Mouse (Mus musculus): ENCODE measurements around the gene S1pr3. TPM values are rescaled to one million over a fixed set of nuclear protein-coding genes. Genes with fewer than 3 reads are reported as not detected.

S1pr3 gene
- polyA plus RNA-seq, 1 experiment = 6.2 TPM

- DNase-seq (ENCODE audit: low read depth, low spot score) = no peak
- 14% methylated on average over 20 of the region's 20 CpGs for WGBS
Measured at GRCm38 (mm10) chr13:51400736-51401501, 7.5 kb upstream of the S1pr3 start.

DNA sequence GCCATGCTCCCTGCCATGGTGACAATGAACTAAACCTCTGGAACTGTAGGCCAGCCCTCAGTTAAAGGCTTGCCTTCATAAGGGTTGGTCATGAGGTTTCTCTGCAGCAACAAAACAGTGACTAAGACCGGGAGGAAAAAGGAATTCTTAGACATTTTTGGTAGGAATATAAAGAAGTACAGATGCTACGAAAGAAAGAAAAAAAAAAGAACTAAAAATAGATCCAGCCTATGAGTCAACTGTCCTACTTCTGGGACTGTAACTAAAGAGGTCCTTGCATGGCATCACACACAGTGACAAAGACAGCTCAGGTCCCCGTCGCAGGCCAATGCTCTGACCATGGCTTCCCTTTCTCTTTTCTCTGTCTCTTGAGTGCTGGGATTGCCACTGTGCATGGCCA, 3.9 kb upstream of the S1pr3 start:
- DNase-seq (ENCODE audit: low read depth, low spot score) = no peak
- WGBS = 80% methylated on average over 4 of the region's 4 CpGs

DNA sequence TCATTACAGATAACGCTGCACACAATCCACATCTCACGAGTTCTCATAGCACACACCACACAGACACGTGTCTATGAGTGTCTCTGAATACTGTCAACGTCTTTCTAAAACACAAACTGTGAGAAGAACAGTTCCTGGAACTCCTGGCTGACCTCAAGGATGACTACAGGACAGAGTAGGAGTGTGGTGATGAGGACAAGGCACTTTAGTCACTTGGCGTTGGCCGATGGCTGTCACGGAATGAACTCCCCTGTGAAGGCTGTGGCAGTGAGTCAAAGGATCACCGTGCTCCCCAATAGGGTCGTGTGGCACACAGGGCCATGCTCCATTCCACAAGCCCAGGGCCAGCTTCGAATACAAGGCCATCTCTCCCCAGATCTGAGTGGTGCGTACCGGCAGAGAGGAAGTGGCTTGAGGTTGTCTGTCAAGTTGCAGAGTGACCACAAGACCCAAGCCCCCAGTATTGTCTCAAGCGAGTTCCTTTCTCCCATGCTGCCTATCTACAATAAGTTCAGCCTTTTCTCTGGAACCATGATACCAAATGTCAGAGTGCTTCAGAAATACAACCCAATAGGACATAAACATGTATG, 2.6 kb upstream of the S1pr3 start:
- no peak for DNase-seq (ENCODE audit: low read depth, low spot score)
- WGBS = 86% methylated on average over 13 of the region's 13 CpGs

- 44% methylated on average over 13 of the region's 13 CpGs for WGBS
- DNase-seq (ENCODE audit: low read depth, low spot score) = no peak
Measured at GRCm38 (mm10) chr13:51407541-51408217, 760 bp upstream of the S1pr3 start.

DNA sequence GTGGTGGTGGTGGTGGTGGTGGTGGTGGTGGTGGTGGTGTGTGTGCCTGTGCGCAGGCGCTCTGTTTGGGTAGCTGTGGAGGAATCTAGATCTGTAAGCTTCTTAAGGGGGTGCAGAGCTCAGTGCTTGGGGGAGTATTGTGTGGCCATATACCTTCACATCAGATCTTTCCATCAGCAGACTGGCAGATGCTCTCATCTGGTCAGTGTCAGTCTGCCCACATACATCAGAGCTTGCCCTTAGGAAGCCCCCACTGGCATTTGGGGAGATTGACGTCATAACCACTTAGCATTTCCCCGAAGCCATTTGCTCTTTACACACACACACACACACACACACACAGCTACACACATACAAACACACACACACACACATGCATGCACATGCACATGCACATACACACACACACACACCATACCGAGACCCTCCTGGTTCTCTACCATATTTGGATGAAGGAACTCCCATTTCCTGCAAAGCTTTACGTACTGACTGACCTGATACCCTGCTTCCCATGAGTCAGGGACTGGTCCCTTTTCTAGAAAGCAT, 1.6 kb downstream of the S1pr3 start:
- WGBS = 77% methylated on average over 6 of the region's 6 CpGs
- DNase-seq (ENCODE audit: low read depth, low spot score) = no peak

GRCm38 (mm10) chr13:51411243-51411642, 2.8 kb downstream of the S1pr3 start:
- WGBS = 65% methylated on average over 9 of the region's 9 CpGs
- DNase-seq (ENCODE audit: low read depth, low spot score) = no peak

DNA sequence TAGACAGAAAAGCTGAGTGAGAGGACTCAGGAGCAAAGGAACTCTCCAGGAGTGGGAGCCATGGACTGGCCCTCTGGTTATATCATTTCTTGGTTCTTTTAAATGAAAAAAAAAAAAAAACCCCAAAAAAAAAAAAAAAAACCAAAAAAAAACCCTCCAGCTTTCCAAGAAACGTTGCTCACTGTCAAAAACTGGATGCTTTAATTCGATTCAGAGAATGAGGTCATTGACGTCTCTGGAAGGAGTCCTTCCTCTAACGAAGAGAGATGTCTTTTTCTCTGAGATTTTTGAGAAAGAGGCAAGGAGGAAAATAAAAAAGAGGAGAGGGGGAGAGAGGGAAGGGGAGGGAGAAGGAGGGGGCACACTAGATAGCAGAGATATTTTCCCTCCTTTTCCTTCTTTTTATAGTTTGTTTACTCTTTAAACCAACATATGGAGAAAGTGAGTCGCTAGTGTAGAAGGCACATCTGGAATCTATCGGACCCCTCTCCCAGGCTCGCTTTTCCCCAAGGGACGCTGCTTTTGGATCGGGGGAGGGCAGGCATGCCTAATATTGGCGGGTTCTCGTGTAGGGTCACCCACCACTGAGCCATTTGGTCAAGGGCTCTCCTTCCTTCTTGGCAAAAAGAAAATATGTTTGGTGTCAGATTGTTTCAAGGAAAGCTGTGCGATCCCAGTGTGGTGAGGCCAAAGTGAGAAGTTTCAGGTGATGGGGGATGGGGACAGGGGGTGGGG, 3.4 kb downstream of the S1pr3 start:
- WGBS = 42% methylated on average over 12 of the region's 12 CpGs
- DNase-seq (ENCODE audit: low read depth, low spot score) = no peak

DNA sequence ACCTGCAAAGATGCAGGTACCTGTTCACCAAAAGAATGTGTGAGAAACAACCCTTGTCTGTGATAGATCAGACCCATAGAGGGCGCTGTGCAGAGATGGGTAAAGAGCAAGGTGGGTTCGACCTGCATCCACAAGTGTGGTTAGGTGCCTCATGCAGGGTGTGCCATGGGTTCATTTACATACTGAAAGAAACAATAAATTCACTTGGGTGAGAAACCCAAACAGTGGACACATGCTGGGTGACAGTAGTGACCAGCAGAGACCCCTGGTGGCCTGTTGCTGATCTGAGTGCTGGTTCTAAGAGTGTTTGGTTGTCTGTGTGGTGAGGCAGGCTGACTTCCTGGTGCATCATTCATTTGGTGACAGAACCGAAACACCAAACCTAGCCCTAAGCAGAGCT, 5.0 kb downstream of the S1pr3 start:
- 55% methylated on average over 3 of the region's 3 CpGs for WGBS
- DNase-seq (ENCODE audit: low read depth, low spot score) = no peak

DNA sequence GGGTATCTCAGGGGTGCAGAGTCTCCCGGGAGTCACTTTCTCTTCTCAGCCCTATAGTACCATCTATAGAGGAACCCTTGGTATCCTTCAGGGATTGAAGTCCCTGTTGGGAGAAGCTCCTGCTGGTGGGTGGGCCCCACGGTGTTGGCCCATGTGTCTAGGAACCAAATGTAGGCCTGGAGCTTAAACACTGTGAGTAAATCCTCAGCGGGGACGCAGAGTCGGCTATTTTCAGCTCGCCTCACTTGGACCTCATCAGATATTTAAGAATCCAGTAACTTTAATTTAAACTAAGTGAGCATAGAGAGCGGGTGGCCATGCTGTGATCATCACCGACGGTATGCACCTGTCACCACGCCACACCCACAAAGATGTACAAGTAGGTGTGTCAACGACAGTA, 8.3 kb downstream of the S1pr3 start:
- DNase-seq (ENCODE audit: low read depth, low spot score) = no peak
- 56% methylated on average over 11 of the region's 11 CpGs for WGBS

- DNase-seq (ENCODE audit: low read depth, low spot score) = no peak
- WGBS = 53% methylated on average over 6 of the region's 6 CpGs
Measured at GRCm38 (mm10) chr13:51417796-51418195, 9.4 kb downstream of the S1pr3 start.

DNA sequence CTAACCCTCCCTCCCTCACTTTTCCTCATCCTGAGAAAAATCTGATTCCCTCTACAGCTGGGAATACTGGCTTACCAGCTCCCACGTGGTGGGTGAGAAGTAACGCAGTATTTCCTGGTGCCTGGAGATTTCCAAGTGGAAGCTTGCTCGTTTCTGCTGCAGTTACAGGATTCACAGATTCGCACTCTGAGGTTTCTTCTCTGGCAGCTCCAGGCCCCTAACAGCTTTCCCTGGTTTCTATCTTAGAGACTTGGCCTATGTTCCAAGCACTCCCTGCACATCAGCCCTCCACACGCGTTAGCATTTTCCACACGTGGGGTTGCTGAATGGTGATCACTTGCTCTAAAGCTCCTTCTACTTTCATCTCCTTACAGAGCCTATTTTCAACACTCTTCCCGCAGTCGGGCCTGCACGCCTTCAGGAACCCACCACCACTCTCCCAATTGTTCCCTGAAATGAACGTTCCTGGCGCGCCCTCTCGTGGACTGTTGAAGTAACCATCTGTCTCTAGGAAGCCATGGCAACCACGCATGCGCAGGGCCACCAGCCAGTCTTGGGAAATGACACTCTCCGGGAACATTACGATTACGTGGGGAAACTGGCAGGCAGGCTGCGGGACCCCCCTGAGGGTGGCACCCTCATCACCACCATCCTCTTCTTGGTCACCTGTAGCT, 10.0 kb downstream of the S1pr3 start:
- 10% methylated on average over 20 of the region's 20 CpGs for WGBS

DNA sequence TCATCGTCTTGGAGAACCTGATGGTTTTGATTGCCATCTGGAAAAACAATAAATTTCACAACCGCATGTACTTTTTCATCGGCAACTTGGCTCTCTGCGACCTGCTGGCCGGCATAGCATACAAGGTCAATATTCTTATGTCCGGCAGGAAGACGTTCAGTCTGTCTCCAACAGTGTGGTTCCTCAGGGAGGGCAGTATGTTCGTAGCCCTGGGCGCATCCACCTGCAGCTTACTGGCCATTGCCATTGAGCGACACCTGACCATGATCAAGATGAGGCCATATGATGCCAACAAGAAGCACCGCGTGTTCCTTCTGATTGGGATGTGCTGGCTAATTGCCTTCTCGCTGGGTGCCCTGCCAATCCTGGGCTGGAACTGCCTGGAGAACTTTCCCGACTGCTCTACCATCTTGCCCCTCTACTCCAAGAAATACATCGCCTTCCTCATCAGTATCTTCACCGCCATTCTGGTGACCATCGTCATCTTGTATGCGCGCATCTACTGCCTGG, 10.6 kb downstream of the S1pr3 start:
- 69% methylated on average over 19 of the region's 19 CpGs for WGBS
- no peak for DNase-seq (ENCODE audit: low read depth, low spot score)

More for the DNA sequence above, 10.0 kb downstream of the S1pr3 start:
- peak; percentile 56 for DNase-seq (ENCODE audit: low read depth, low spot score)

GRCm38 (mm10) chr13:51419501-51419900, 11.1 kb downstream of the S1pr3 start:
- WGBS = 80% methylated on average over 15 of the region's 15 CpGs
- DNase-seq (ENCODE audit: low read depth, low spot score) = no peak

DNA sequence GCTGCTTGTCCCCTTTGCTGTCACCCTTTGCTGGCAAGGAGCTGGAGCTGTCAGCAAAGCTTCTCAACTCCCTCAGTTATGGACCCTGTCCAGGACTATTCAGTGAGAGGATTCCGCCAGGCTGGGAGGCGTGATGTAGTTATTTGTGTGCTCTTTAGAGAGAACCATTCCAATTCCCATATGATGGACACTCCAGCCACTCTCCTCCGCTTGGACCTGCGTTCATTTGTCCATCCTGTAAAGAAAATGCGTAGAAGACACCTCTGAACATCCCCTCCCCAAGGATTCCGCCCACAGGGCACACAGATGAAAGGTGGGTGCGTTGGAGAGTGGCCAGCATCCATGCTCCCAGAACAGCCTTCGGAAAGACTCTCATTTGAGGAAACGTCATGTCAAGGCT, 12.4 kb downstream of the S1pr3 start:
- DNase-seq (ENCODE audit: low read depth, low spot score) = no peak
- 82% methylated on average over 9 of the region's 9 CpGs for WGBS

- WGBS = 76% methylated on average over 9 of the region's 9 CpGs
- DNase-seq (ENCODE audit: low read depth, low spot score) = no peak
Measured at GRCm38 (mm10) chr13:51423647-51424046, 15.2 kb downstream of the S1pr3 start.

DNA sequence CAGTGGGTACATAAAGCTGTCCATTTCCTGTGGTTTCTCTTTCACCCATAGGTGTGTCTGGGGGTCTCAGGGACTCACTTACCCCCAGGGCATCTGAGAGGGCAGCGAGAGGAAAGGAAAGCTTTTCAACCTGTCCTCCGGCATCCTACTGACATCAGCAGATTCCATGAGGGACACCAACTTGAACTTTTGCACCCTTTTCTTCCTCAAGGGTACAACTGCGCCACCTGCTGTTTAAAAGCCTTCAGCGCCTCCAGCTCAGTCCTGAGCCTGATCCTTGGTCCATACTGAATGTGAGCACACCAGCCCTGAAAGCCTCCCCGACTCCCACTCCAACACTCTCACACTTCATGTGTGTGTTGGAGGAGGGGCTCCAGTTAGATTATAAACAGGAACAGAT, 16.2 kb downstream of the S1pr3 start:
- WGBS = 11% methylated on average over 5 of the region's 5 CpGs
- peak; percentile 18 for DNase-seq (ENCODE audit: low read depth, low spot score)

DNA sequence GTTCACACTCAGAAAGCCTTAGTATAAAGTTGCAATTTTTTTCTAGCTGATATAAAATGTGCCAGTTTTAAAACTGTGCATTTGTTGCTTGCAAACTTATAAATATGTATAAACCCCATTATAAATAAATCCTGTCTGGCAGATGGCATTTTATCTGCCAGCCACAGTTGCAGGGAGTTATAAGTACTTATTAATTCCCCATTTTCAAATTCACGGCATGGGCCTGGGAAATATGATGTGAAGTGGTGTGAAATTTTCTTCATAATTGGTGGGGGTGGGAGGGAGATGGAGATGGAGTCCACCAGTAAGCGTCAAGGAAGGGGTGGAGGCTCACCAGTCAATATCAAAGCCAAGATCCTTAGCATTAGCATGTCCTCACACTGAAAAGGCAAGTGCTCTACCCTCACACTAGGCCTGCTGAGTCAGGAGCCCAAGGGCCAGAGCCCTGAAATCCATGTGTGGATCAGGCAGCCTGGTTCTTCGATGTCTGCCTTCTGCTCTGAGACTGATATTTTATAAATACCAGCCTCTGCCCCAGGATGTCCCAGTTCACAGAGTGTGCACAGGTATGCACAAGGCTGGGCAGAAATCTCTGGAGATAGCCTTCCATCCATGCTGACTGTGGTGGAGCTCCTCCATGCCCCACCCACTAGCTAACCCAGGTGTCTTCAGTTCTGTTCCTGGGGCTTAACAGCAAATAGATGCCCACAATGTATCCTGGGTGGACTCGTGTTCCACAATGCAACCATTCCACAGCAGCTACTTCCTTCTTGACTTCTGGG, 17.4 kb downstream of the S1pr3 start:
- WGBS = 86% methylated on average over 4 of the region's 4 CpGs
- no peak for DNase-seq (ENCODE audit: low read depth, low spot score)

GRCm38 (mm10) chr13:51433371-51433770, 24.9 kb downstream of the S1pr3 start:
- no peak for DNase-seq (ENCODE audit: low read depth, low spot score)
- 48% methylated on average over 3 of the region's 3 CpGs for WGBS

DNA sequence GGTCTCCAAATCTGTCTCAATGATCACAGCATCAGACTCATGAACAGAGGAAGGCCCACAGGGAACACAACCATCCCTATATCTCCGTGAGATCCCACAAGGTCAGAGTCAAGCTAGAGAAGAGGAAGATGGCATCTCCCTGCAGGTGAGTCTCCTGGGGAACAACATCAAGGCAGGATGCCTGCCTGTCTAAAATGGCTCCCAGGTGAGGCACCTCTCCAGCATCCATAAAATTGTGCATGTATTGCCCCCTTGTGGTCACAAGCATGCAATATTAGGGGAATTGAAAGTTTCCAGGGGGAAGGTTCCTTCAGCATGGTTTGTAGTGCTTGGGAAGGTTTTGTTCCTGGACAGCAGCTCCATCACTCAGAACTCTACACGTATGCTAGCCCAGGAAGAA, 26.0 kb downstream of the S1pr3 start:
- WGBS = 59% methylated on average over 2 of the region's 2 CpGs
- no peak for DNase-seq (ENCODE audit: low read depth, low spot score)
